Mouse (Mus musculus) ovary, postnatal 36 days (tissue): ENCODE data around the gene Psmd11.
"Not testable (repeated sequence)": the region's sequence is repeated elsewhere in the genome, so short reads cannot be mapped to it uniquely, and the experiment has no call there.

Source experiments
- DNase-seq: peaks from one replicate; pipeline ENCODE4 v3.0.0; 2022; ENCODE audit warnings: low spot score, mixed read lengths

The Psmd11 gene

GRCm38 (mm10) chr11:80429009-80429475, 627 bp downstream of the Psmd11 start:
- no peak for DNase-seq

- DNase-seq = no peak
Observed at GRCm38 (mm10) chr11:80429500-80430166, 1.2 kb downstream of the Psmd11 start.

GRCm38 (mm10) chr11:80430366-80430910, 2.0 kb downstream of the Psmd11 start:
- DNase-seq = no peak

- DNase-seq = no peak
Observed at GRCm38 (mm10) chr11:80446916-80447315, 18.5 kb downstream of the Psmd11 start.

GRCm38 (mm10) chr11:80449859-80450258, 21.4 kb downstream of the Psmd11 start:
- DNase-seq = no peak

- no peak for DNase-seq
Observed at GRCm38 (mm10) chr11:80452242-80452641, 23.8 kb downstream of the Psmd11 start.

GRCm38 (mm10) chr11:80453198-80453597, 24.8 kb downstream of the Psmd11 start:
- DNase-seq = no peak

- not testable (repeated sequence) for DNase-seq
Observed at GRCm38 (mm10) chr11:80463605-80464130, 35.3 kb downstream of the Psmd11 start.

- DNase-seq = no peak
Observed at GRCm38 (mm10) chr11:80471836-80472605, 43.6 kb downstream of the Psmd11 start.

GRCm38 (mm10) chr11:80474175-80474691, 45.8 kb downstream of the Psmd11 start:
- no peak for DNase-seq

- no peak for DNase-seq
Observed at GRCm38 (mm10) chr11:80474846-80475245, 46.4 kb downstream of the Psmd11 start.

- no peak for DNase-seq
Observed at GRCm38 (mm10) chr11:80475544-80475943, 47.1 kb downstream of the Psmd11 start.

GRCm38 (mm10) chr11:80476222-80477189, 48.1 kb downstream of the Psmd11 start, which contains the start of gene Cdk5r1:
Gene Cdk5r1, plus strand, starts transcription at chr11:80477023.
- peak; percentile 88 for DNase-seq

GRCm38 (mm10) chr11:80477341-80478199, 49.2 kb downstream of the Psmd11 start:
- no peak for DNase-seq

GRCm38 (mm10) chr11:80478694-80479412, 50.4 kb downstream of the Psmd11 start:
- DNase-seq = no peak

- no peak for DNase-seq
Observed at GRCm38 (mm10) chr11:80479425-80479824, 51.0 kb downstream of the Psmd11 start.

GRCm38 (mm10) chr11:80479906-80480866, 51.8 kb downstream of the Psmd11 start:
- no peak for DNase-seq

- no peak for DNase-seq
Observed at GRCm38 (mm10) chr11:80481409-80482050, 53.1 kb downstream of the Psmd11 start.
